Mouse (Mus musculus) olfactory bulb, adult 2 months (tissue): Measurements from ENCODE around the gene Pdss2. TPM values are rescaled to one million over a fixed set of nuclear protein-coding genes. Genes with fewer than 3 reads are reported as not detected.

Source experiments
- H3K27ac ChIP-seq: fragments of 200-500 bp; 2 replicates; pipeline ENCODE4 v1.5.1; 2012; ENCODE audit warnings: low read depth, low read length; ENCODE audit not compliant: insufficient read depth
- H3K4me1 ChIP-seq: fragments of 200-500 bp; 2 replicates; pipeline ENCODE4 v1.6.1; 2012; ENCODE audit warnings: low read length; ENCODE audit not compliant: control insufficient read depth, insufficient read depth
- H3K4me3 ChIP-seq: fragments of 200-500 bp; 2 replicates; pipeline ENCODE4 v1.5.1; 2012; ENCODE audit warnings: mild to moderate bottlenecking, low read depth, low read length, moderate library complexity; ENCODE audit not compliant: insufficient read depth
- CTCF ChIP-seq: fragments of 200-500 bp; IDR thresholded peaks from 2 replicates; pipeline ENCODE4 v1.5.1; 2012; ENCODE audit warnings: low read depth, mild to moderate bottlenecking, low read length, moderate library complexity; ENCODE audit not compliant: insufficient read depth
- POLR2A ChIP-seq: fragments of 200-500 bp; IDR thresholded peaks from 2 replicates; pipeline ENCODE4 v1.6.1; 2012; ENCODE audit warnings: mild to moderate bottlenecking, low read depth, low read length, moderate library complexity; ENCODE audit not compliant: insufficient read depth
- WGBS: fragments of 180-500 bp; shearing (Covaris S2); methylation state at CpG from one replicate; pipeline ENCODE4 v1.1.7; 2018; 5-methylcytosine and 5-hydroxymethylcytosine counted together
- polyA plus RNA-seq: library from polyadenylated mRNA; stranded (reverse); fragments of >200 nt; gene quantifications from 2 replicates; pipeline ENCODE4 v1.2.4, GENCODE M21; 2012; ENCODE audit warnings: low replicate concordance; ENCODE audit not compliant: missing spikeins, insufficient read depth, insufficient read length

Pdss2 gene
- polyA plus RNA-seq, 1 experiment = not detected

DNA sequence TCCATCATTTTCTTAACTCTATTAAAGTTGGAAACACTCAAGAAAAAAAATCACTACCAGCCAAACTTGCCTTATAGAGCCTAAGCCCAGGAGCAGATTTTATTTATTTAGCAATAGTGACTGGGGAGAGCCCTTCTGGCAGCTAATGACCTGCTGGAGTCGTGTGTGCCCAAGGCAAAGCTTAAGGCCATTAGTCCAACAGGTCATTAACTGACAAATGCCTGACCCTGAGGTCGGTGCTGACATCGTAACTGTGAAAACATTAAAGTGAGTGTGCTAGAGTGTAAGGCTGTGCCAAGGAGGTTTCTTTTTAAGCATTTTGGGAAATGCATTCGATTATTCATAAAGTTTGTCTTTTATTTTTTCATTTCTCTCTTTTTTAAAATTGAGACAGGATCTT is 136.6 kb downstream of the Pdss2 start:
- Histone ChIP-seq H3K4me1 (no peaks in the 10 kb centered on the region), H3K27ac (no peak overlapping the region), H3K4me3 (no peak overlapping the region)
- TF ChIP-seq CTCF (no peak), POLR2A (no peak)
- whole genome bisulfite sequencing = 79% methylated on average over 4 of the region's 4 CpGs

DNA sequence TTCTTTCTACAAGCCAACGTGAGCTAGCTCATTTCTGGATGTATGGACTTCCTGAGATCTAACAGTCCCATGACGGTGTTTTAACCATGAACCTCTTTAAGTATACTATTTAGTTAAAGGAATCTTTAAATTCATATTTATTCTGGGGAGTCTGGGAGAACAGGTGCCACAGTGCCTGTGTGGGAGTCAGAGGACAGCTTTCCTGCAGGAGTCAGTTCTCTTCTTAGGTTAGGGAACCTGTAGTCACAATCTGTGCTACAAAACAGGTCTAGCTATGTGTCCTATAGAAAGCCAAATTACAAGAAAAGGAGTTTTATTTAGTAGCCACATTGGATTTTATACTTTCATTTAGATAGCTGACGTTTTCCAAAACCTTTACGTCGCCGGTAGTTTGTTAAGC is 141.7 kb downstream of the Pdss2 start:
- WGBS = 97% methylated on average over 6 of the region's 6 CpGs
- H3K27ac ChIP-seq = no peak overlapping the region
- H3K4me3 ChIP-seq = no peak overlapping the region
- TF ChIP-seq POLR2A = no peak
- no peak for TF ChIP-seq CTCF
- no peaks in the 10 kb centered on the region for H3K4me1 ChIP-seq

DNA sequence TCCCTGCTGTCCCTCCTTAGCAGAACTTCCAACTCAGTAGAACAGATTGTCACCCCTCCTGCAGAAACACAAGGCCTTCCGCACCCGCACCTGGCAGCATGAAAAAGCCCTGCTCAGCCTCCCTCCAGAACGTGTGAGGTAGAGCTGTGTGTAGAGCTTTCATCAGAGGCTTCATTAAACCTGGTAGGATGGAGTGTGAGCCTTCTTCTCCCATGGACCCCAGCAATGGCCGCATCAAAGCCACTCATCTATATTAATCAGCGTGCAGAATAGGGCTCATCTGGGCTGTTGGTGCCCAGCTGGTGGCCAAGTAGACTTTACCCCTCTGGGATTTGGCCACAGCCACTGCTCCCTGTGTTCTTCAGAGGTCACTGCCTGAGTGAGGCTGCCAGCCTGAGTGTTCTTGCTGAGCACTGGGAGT is 142.2 kb downstream of the Pdss2 start:
- H3K4me1 ChIP-seq = no peaks in the 10 kb centered on the region
- 85% methylated on average over 5 of the region's 5 CpGs for WGBS
- TF ChIP-seq CTCF (no peak), POLR2A (no peak)
- H3K27ac ChIP-seq = no peak overlapping the region
- H3K4me3 ChIP-seq = no peak overlapping the region

DNA sequence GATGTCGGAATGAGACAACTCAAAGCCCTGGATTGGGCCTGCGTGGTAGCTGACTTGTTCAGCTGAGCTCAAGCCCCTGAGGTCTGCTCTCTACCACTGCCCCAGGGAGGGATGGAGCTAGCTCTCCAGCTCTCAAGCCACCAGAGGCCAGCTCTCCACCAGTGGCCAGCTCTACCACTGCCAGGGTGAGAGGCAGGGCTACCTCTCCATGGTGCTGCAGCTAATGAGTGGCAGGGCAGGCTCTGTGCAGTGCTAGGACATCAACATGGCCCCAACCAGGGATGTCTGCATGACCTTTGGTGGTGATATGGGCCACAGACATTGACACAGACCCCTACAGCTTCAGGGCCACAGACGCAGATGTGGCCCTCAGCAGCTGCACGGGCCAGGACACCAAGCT is 144.6 kb downstream of the Pdss2 start:
- 95% methylated on average over 4 of the region's 4 CpGs for WGBS
- TF ChIP-seq POLR2A (no peak), CTCF (no peak)
- Histone ChIP-seq H3K4me3 (no peak overlapping the region), H3K4me1 (no peaks in the 10 kb centered on the region), H3K27ac (no peak overlapping the region)

DNA sequence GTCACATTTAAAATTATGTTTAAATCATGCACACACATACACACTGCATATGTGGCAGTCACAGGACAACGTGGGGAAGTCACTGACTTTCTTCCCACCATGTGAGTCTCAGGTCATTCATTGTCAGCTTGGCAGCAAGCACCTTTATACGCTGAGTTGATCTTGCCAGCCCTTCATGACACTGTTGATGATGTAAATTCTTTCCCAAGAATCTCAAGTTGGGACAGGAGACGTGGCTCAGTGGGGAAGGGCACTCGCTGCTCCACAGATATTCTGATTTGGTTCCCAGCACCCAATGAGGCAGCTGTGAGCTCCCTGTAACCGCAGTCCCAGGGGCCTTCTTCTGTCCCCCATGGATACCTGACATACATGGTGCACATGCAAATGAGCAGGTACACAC is 147.3 kb downstream of the Pdss2 start:
- WGBS = 98% methylated on average over 5 of the region's 5 CpGs
- Histone ChIP-seq H3K27ac (no peak overlapping the region), H3K4me3 (no peak overlapping the region), H3K4me1 (no peaks in the 10 kb centered on the region)
- TF ChIP-seq CTCF (no peak), POLR2A (no peak)

DNA sequence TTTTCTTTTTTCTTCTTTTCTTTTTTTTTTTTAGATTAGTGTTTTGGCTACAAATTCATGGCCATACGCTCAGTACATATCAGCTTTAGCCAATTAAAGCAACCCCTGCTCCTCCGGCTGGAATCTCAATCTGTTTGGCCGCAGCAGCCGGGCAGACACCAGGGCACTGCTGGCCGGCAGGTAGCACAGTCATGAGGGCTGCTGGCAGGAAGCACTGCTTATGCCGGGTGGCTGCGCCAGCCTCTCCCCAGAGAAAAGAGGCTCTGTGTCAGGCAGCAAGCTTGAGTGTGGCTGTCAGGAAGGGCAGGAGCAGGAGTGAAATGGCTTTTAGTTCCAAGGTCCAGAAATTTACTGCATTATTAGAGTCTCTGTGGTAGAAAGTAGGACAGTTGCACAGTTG is 151.0 kb downstream of the Pdss2 start:
- Histone ChIP-seq H3K4me1 (no peaks in the 10 kb centered on the region), H3K4me3 (no peak overlapping the region), H3K27ac (no peak overlapping the region)
- TF ChIP-seq POLR2A = no peak
- TF ChIP-seq CTCF = no peak
- WGBS = 73% methylated on average over 7 of the region's 7 CpGs

DNA sequence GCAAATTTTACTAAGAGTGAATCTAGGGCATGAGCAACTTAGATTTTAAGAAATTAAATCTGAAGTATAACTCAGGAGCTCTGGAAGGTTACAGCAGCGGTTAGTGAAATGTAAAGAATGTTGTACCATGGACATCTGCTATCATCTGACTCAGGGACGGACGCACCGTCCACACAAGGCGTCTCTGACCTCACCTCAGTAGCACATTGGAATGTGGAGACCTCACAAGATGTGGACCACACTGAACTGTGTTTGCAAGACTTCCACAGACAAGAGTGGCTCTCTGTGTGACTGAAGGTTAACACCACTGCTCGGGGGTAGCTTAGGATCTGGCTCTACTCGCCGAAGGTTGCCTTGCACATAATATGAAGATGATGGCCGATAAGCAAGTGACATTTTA is 151.7 kb downstream of the Pdss2 start:
- TF ChIP-seq CTCF (no peak), POLR2A (no peak)
- Histone ChIP-seq H3K4me3 (no peak overlapping the region), H3K4me1 (no peaks in the 10 kb centered on the region), H3K27ac (no peak overlapping the region)
- 95% methylated on average over 9 of the region's 9 CpGs for WGBS

DNA sequence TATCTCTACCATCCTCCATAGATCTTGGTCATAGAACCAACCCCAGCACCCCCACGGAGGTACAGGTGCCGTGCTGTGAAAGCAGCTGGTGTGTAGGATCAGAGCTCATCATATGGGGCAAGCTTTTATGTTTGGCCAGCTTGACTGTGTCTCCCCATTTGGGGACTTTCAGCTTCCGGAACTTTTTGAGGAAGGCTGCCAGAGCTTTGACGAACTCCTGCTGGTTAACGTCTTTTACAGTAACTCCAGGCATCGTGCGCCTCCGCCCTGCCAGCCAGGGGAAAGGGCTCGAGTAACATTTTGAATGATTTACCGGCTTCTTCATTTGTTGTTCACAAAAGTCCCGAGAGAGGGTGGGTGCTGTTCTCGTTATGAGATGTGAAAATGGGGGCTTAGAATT is 152.4 kb downstream of the Pdss2 start:
- no peaks in the 10 kb centered on the region for H3K4me1 ChIP-seq
- H3K27ac ChIP-seq = no peak overlapping the region
- H3K4me3 ChIP-seq = no peak overlapping the region
- TF ChIP-seq CTCF (no peak), POLR2A (no peak)
- 83% methylated on average over 12 of the region's 12 CpGs for WGBS

DNA sequence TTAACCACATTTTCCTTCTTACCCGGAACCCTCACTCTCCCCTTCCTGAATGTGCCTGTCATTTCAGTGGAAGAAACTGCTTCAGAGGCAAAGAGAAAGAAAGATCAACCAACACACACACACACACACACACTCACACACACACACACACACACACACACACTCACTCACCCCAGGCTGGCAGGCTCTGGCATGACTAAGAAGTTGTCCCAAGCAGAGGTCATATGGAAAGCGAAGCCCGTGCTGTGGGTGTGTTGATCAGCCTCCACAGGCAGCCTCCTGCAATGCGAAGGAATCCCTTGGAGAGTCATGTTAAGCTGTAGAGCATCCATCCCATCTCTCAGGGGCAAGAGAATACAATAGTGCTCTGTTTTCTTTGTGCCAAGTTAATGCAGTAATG is 154.0 kb downstream of the Pdss2 start:
- no peak overlapping the region for H3K27ac ChIP-seq
- no peak overlapping the region for H3K4me3 ChIP-seq
- no peaks in the 10 kb centered on the region for H3K4me1 ChIP-seq
- TF ChIP-seq POLR2A (no peak), CTCF (no peak)
- WGBS = 80% methylated on average over 4 of the region's 4 CpGs

DNA sequence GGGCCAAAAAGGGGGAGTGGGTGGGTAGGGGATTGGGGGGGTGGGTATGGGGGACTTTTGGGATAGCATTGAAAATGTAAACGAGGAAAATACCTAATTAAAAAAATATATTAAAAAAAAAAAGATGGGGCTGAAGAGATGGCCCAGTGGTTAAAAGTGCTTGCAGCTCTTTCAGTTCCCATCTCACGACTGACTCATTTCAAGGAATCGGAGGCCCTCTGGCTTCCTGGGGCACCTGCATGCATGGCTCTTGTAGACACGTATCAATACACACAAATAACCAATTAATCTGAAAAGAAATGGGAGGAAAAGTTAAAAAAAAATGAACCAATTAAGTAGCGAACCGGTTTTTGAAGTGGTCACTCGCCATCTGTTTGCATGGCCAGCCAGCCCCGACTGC is 155.5 kb downstream of the Pdss2 start:
- Histone ChIP-seq H3K27ac (no peak overlapping the region), H3K4me1 (no peaks in the 10 kb centered on the region), H3K4me3 (no peak overlapping the region)
- 92% methylated on average over 8 of the region's 8 CpGs for WGBS
- no peak for TF ChIP-seq CTCF
- TF ChIP-seq POLR2A = no peak
